Mouse (Mus musculus): ENCODE data around the gene Dcaf6.

DNA sequence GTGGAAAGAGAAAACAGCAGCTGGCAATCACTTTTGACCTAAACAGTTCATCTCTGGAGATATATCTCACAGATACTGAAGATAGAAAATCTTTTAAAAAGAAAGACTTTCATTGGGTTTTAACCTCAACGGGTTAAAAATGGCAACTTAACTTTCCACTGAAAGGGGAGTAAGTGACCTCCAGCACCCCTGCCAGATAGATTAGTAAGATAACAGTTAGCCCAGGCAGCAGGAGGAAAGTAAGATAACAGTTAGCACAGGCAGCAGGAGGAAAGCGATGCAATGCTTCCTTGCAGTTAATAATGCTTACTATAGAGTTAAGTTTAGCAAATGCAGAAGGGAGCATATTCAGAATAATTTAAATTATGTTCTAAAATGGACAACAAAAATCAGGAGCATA is 103.9 kb downstream of the Dcaf6 start:
- no peak for TF ChIP-seq POLR2A (IDR thresholded peaks at IDR 0.05; ENCODE audit: borderline replicate concordance, control insufficient read depth, low read depth, low read length)
- TF ChIP-seq CTCF (IDR thresholded peaks at IDR 0.05; ENCODE audit: control insufficient read depth, insufficient read depth, low read length) = no peak

Data from bone marrow, adult 2 months (tissue).